Mouse (Mus musculus) limb, embryonic 15.5 days (tissue): Measurements from ENCODE around the gene Atg4d. TPM values are rescaled to one million over a fixed set of nuclear protein-coding genes. Genes with fewer than 3 reads are reported as not detected.
"Not testable (repeated sequence)": the region's sequence is repeated elsewhere in the genome, so short reads cannot be mapped to it uniquely, and the experiment has no call there.

ENCODE experiments used
- ATAC-seq: fragments of 200-750 bp; cut with Nextera tagmentation; 2 replicates; pipeline ENCODE4 v1.8.0; 2017; ENCODE audit warnings: low read depth, moderate TSS enrichment; ENCODE audit not compliant: insufficient number of reproducible peaks, low FRiP score, low TSS enrichment
- H3K27ac ChIP-seq: fragments of 300-500 bp; sonication (generic); 2 replicates; pipeline ENCODE4 v1.5.1; 2015; ENCODE audit warnings: moderate library complexity, mild to moderate bottlenecking, inconsistent platforms
- H3K27me3 ChIP-seq: fragments of 300-500 bp; sonication (generic); 2 replicates; pipeline ENCODE4 v1.6.1; 2015; ENCODE audit warnings: inconsistent platforms
- H3K36me3 ChIP-seq: fragments of 300-500 bp; sonication (generic); 2 replicates; pipeline ENCODE4 v1.6.1; 2015; ENCODE audit warnings: inconsistent platforms
- H3K4me1 ChIP-seq: fragments of 300-500 bp; sonication (generic); 2 replicates; pipeline ENCODE4 v1.6.1; 2015; ENCODE audit warnings: inconsistent platforms
- H3K4me2 ChIP-seq: fragments of 300-500 bp; sonication (generic); 2 replicates; pipeline ENCODE4 v1.6.1; 2015; ENCODE audit warnings: mild to moderate bottlenecking, inconsistent platforms
- H3K4me3 ChIP-seq: fragments of 300-500 bp; sonication (generic); 2 replicates; pipeline ENCODE4 v1.5.1; 2015; ENCODE audit warnings: mild to moderate bottlenecking, inconsistent platforms
- H3K9ac ChIP-seq: fragments of 300-500 bp; sonication (generic); 2 replicates; pipeline ENCODE4 v1.6.1; 2015; ENCODE audit warnings: inconsistent platforms
- H3K9me3 ChIP-seq: fragments of 300-500 bp; sonication (generic); 2 replicates; pipeline ENCODE4 v1.6.1; 2016; ENCODE audit warnings: inconsistent platforms
- WGBS: fragments of 180-500 bp; shearing (Covaris S2); methylation state at CpG from one replicate; pipeline ENCODE4 v1.1.7; 2015; 5-methylcytosine and 5-hydroxymethylcytosine counted together
- polyA plus RNA-seq: library from polyadenylated mRNA; unstranded; fragments of >200 nt; fragmentation: Nextera tagmentation; extraction: Ambion mirVana; gene quantifications from 2 replicates; pipeline ENCODE4 v1.2.1, GENCODE M21; 2015

Gene Atg4d
- polyA plus RNA-seq, 1 experiment from 2014 or later: 40.8 TPM

GRCm38 (mm10) chr9:21320619-21321512 lies 55.8 kb downstream of the Atg4d start, which contains the start of gene Slc44a2:
Slc44a2 (plus strand) TSS chr9:21320698.
- peak; percentile 90 for ATAC-seq
- H3K9ac ChIP-seq: peak within 1 kb of the TSS; percentile 67

GRCm38 (mm10) chr9:21321513-21321835 lies 56.4 kb downstream of the Atg4d start:
- H3K36me3 ChIP-seq: peaks cover 2% of the 10 kb centered on the region; the same call in 1 of the 2 replicates
- H3K27ac ChIP-seq: peak overlapping the region; percentile 19; the same call in 1 of the 2 replicates
- peaks cover 22% of the 10 kb centered on the region for H3K4me1 ChIP-seq
- peak overlapping the region; percentile 71 for H3K4me3 ChIP-seq
- no peak for ATAC-seq
- peak overlapping the region; percentile 67; the same call in 1 of the 2 replicates for H3K9ac ChIP-seq
- peak overlapping the region; percentile 83 for H3K4me2 ChIP-seq
- no peaks in the 10 kb centered on the region for H3K9me3 ChIP-seq
- WGBS: 13% methylated on average over 6 of the region's 6 CpGs
- H3K27me3 ChIP-seq: no peaks in the 10 kb centered on the region

More at GRCm38 (mm10) chr9:21320619-21321512, 55.8 kb downstream of the Atg4d start, which contains the start of gene Slc44a2:
- peaks cover 22% of the 10 kb centered on the region for H3K4me1 ChIP-seq
- H3K4me3 ChIP-seq: peak within 1 kb of the TSS; percentile 71
- no peaks in the 10 kb centered on the region for H3K36me3 ChIP-seq
- peak within 1 kb of the TSS; percentile 83 for H3K4me2 ChIP-seq
- H3K27ac ChIP-seq: peak within 1 kb of the TSS; percentile 64
- no peaks in the 10 kb centered on the region for H3K9me3 ChIP-seq
- no peaks in the 10 kb centered on the region for H3K27me3 ChIP-seq
- WGBS: 1% methylated on average over 52 of the region's 52 CpGs

- H3K9ac ChIP-seq: no peak overlapping the region
- no peaks in the 10 kb centered on the region for H3K9me3 ChIP-seq
- peaks cover 4% of the 10 kb centered on the region; the same call in 1 of the 2 replicates for H3K36me3 ChIP-seq
- WGBS: 64% methylated on average over 19 of the region's 19 CpGs
- peak overlapping the region; percentile 83 for H3K4me2 ChIP-seq
- peak overlapping the region; percentile 19 for H3K27ac ChIP-seq
- H3K4me3 ChIP-seq: peak overlapping the region; percentile 71
- no peaks in the 10 kb centered on the region for H3K27me3 ChIP-seq
- peaks cover 22% of the 10 kb centered on the region for H3K4me1 ChIP-seq
- ATAC-seq: no peak
These were observed 57.3 kb downstream of the Atg4d start for GRCm38 (mm10) chr9:21322211-21322916.

GRCm38 (mm10) chr9:21322917-21323297 lies 57.8 kb downstream of the Atg4d start:
- WGBS: 77% methylated on average over 8 of the region's 8 CpGs
- H3K27ac ChIP-seq, ATAC-seq, H3K36me3 ChIP-seq, H3K27me3 ChIP-seq, H3K4me2 ChIP-seq, H3K9me3 ChIP-seq, H3K9ac ChIP-seq, H3K4me3 ChIP-seq: not testable (repeated sequence)
- H3K4me1 ChIP-seq: peaks cover 22% of the 10 kb centered on the region

- Histone ChIP-seq H3K27me3 (no peaks in the 10 kb centered on the region), H3K27ac (no peak overlapping the region), H3K4me1 (peaks cover 22% of the 10 kb centered on the region), H3K9ac (no peak overlapping the region), H3K36me3 (peaks cover 4% of the 10 kb centered on the region; the same call in 1 of the 2 replicates), H3K9me3 (no peaks in the 10 kb centered on the region), H3K4me2 (no peak overlapping the region), H3K4me3 (no peak overlapping the region)
- WGBS: 79% methylated on average over 11 of the region's 11 CpGs
- ATAC-seq: no peak
These were observed 59.2 kb downstream of the Atg4d start for GRCm38 (mm10) chr9:21324269-21324668.

Other genes with a start within 250 kb of the Atg4d start
- gene Icam1, start 249.3 kb upstream of the Atg4d start, polyA plus RNA-seq: 23.4 and 24.4 TPM in 2 replicates
- gene Icam4, start 235.9 kb upstream of the Atg4d start, polyA plus RNA-seq: 0.96 and 3.0 TPM in 2 replicates
- 0.05 and 0.21 TPM in 2 replicates for gene Icam5, start 233.2 kb upstream of the Atg4d start, polyA plus RNA-seq
- gene Zglp1, start 198.2 kb upstream of the Atg4d start, polyA plus RNA-seq: 0.56 TPM in 1 of 2 replicates, not detected in the other
- 0.60 and 0.93 TPM in 2 replicates for gene Gm49373, start 192.2 kb upstream of the Atg4d start, polyA plus RNA-seq
- 53.3 and 57.9 TPM in 2 replicates for gene Fdx1l, start 191.7 kb upstream of the Atg4d start, polyA plus RNA-seq
- 1.2 and 1.6 TPM in 2 replicates for gene Gm38431, start 173.3 kb upstream of the Atg4d start, polyA plus RNA-seq
- gene Raver1, start 173.3 kb upstream of the Atg4d start, polyA plus RNA-seq: 49.6 and 55.0 TPM in 2 replicates
- 13.1 and 13.2 TPM in 2 replicates for gene Tyk2, start 134.1 kb upstream of the Atg4d start, polyA plus RNA-seq
- gene Cdc37, start 115.3 kb upstream of the Atg4d start, polyA plus RNA-seq: 298 and 326 TPM in 2 replicates
- gene Pde4a, start 99.6 kb upstream of the Atg4d start, polyA plus RNA-seq: 6.1 and 6.4 TPM in 2 replicates
- 77.7 and 78.6 TPM in 2 replicates for gene Keap1, start 25.9 kb upstream of the Atg4d start, polyA plus RNA-seq
- gene S1pr5, start 16.9 kb upstream of the Atg4d start, polyA plus RNA-seq: 6.2 and 6.3 TPM in 2 replicates
- 13.1 and 18.4 TPM in 2 replicates for gene Kri1, start 22.7 kb downstream of the Atg4d start, polyA plus RNA-seq
- 55.3 and 60.1 TPM in 2 replicates for gene Cdkn2d, start 26.1 kb downstream of the Atg4d start, polyA plus RNA-seq
- gene Ap1m2, start 47.0 kb downstream of the Atg4d start, polyA plus RNA-seq: 42.3 and 43.2 TPM in 2 replicates
- 137 and 150 TPM in 2 replicates for gene Slc44a2, start 55.4 kb downstream of the Atg4d start, polyA plus RNA-seq
- 169 and 174 TPM in 2 replicates for gene Ilf3, start 102.6 kb downstream of the Atg4d start, polyA plus RNA-seq
- gene Qtrt1, start 146.5 kb downstream of the Atg4d start, polyA plus RNA-seq: 42.3 and 45.0 TPM in 2 replicates
- gene Dnm2, start 159.6 kb downstream of the Atg4d start, polyA plus RNA-seq: 76.1 and 84.4 TPM in 2 replicates
- 123 and 132 TPM in 2 replicates for gene Tmed1, start 245.0 kb downstream of the Atg4d start, polyA plus RNA-seq